Mouse (Mus musculus): ENCODE data around the gene Cd300lg.
A peak's percentile ranks its signal among the peaks of the same experiment; 100 is the strongest.

The Cd300lg gene

GRCm38 (mm10) chr11:102041350-102041949 is at the start of gene Cd300lg:
Gene Cd300lg, plus strand, starts transcription at chr11:102041509.
- no peak for DNase-seq

- no peak for DNase-seq
Observed at GRCm38 (mm10) chr11:101991813-101992212, 49.5 kb upstream of the Cd300lg start.

GRCm38 (mm10) chr11:101992411-101992810 is 48.9 kb upstream of the Cd300lg start:
- DNase-seq = no peak

GRCm38 (mm10) chr11:101994100-101994499 is 47.2 kb upstream of the Cd300lg start:
- DNase-seq = no peak

GRCm38 (mm10) chr11:101995938-101996337 is 45.4 kb upstream of the Cd300lg start:
- DNase-seq = no peak

- peak; percentile 54 for DNase-seq
Observed at GRCm38 (mm10) chr11:101998258-101998657, 43.1 kb upstream of the Cd300lg start.

- DNase-seq = no peak
Observed at GRCm38 (mm10) chr11:101999466-101999865, 41.8 kb upstream of the Cd300lg start.

GRCm38 (mm10) chr11:102004251-102004650 is 37.1 kb upstream of the Cd300lg start:
- DNase-seq = no peak

- DNase-seq = no peak
Observed at GRCm38 (mm10) chr11:102006271-102006670, 35.0 kb upstream of the Cd300lg start.

- no peak for DNase-seq
Observed at GRCm38 (mm10) chr11:102006688-102007087, 34.6 kb upstream of the Cd300lg start.

GRCm38 (mm10) chr11:102008372-102008771 is 32.9 kb upstream of the Cd300lg start:
- no peak for DNase-seq

GRCm38 (mm10) chr11:102008954-102009637 is 32.2 kb upstream of the Cd300lg start:
- DNase-seq = no peak

- DNase-seq = no peak
Observed at GRCm38 (mm10) chr11:102010140-102010539, 31.2 kb upstream of the Cd300lg start.

GRCm38 (mm10) chr11:102011510-102011909 is 29.8 kb upstream of the Cd300lg start:
- DNase-seq = no peak

- no peak for DNase-seq
Observed at GRCm38 (mm10) chr11:102013201-102013600, 28.1 kb upstream of the Cd300lg start.

- DNase-seq = no peak
Observed at GRCm38 (mm10) chr11:102015472-102015871, 25.8 kb upstream of the Cd300lg start.

- DNase-seq = no peak
Observed at GRCm38 (mm10) chr11:102016136-102016535, 25.2 kb upstream of the Cd300lg start.

GRCm38 (mm10) chr11:102019736-102020135 is 21.6 kb upstream of the Cd300lg start:
- no peak for DNase-seq

- DNase-seq = no peak
Observed at GRCm38 (mm10) chr11:102021196-102021595, 20.1 kb upstream of the Cd300lg start.

- no peak for DNase-seq
Observed at GRCm38 (mm10) chr11:102023406-102023805, 17.9 kb upstream of the Cd300lg start.

- no peak for DNase-seq
Observed at GRCm38 (mm10) chr11:102024084-102024758, 17.1 kb upstream of the Cd300lg start.

- no peak for DNase-seq
Observed at GRCm38 (mm10) chr11:102024875-102025274, 16.4 kb upstream of the Cd300lg start.

- DNase-seq = no peak
Observed at GRCm38 (mm10) chr11:102025354-102025753, 16.0 kb upstream of the Cd300lg start.

Measured in kidney, adult 9 months (tissue).